Mouse (Mus musculus): Measurements from ENCODE around the gene Plau. TPM values are rescaled to one million over a fixed set of nuclear protein-coding genes. Genes with fewer than 3 reads are reported as not detected.

Plau gene
- polyA plus RNA-seq, 1 experiment from 2014 or later = 0.65 TPM

GRCm38 (mm10) chr14:20833525-20833924 is 2.9 kb upstream of the Plau start:
- Histone ChIP-seq H3K9me3 (ENCODE audit: control insufficient read depth, low read length) (no peaks in the 10 kb centered on the region), H3K27me3 (ENCODE audit: control insufficient read depth, insufficient read depth, low read length) (peaks cover 4% of the 10 kb centered on the region; the same call in 1 of the 2 replicates), H3K27ac (ENCODE audit: low read depth, low read length) (no peak overlapping the region), H3K4me2 (replicated peaks; ENCODE audit: low read depth, low read length) (no peak overlapping the region), H3K9ac (ENCODE audit: low read depth, low read length) (no peak overlapping the region), H3K36me3 (ENCODE audit: control insufficient read depth, insufficient read depth, low read length) (no peaks in the 10 kb centered on the region), H3K4me3 (ENCODE audit: low read depth, low read length) (no peak overlapping the region), H3K4me1 (replicated peaks; ENCODE audit: control insufficient read depth, insufficient read depth, low read length) (peaks cover 3% of the 10 kb centered on the region; the same call in 1 of the 2 replicates)
- ATAC-seq (ENCODE audit: low FRiP score) (no peak), DNase-seq (ENCODE audit: low spot score) (no peak)
- 90% methylated on average over 4 of the region's 4 CpGs for WGBS

GRCm38 (mm10) chr14:20834136-20834535 is 2.3 kb upstream of the Plau start:
- Histone ChIP-seq H3K36me3 (ENCODE audit: control insufficient read depth, insufficient read depth, low read length) (no peaks in the 10 kb centered on the region), H3K9me3 (ENCODE audit: control insufficient read depth, low read length) (no peaks in the 10 kb centered on the region), H3K27ac (ENCODE audit: low read depth, low read length) (no peak overlapping the region), H3K9ac (ENCODE audit: low read depth, low read length) (no peak overlapping the region), H3K4me1 (replicated peaks; ENCODE audit: control insufficient read depth, insufficient read depth, low read length) (peaks cover 3% of the 10 kb centered on the region; the same call in 1 of the 2 replicates), H3K27me3 (ENCODE audit: control insufficient read depth, insufficient read depth, low read length) (peaks cover 4% of the 10 kb centered on the region; the same call in 1 of the 2 replicates), H3K4me2 (replicated peaks; ENCODE audit: low read depth, low read length) (no peak overlapping the region), H3K4me3 (ENCODE audit: low read depth, low read length) (no peak overlapping the region)
- 63% methylated on average over 7 of the region's 7 CpGs for WGBS
- no peak for ATAC-seq (ENCODE audit: low FRiP score)
- no peak for DNase-seq (ENCODE audit: low spot score)

GRCm38 (mm10) chr14:20836905-20837376 is 481 bp downstream of the Plau start:
- no peaks in the 10 kb centered on the region for H3K9me3 ChIP-seq (ENCODE audit: control insufficient read depth, low read length)
- peak overlapping the region; percentile 61; the same call in 1 of the 2 replicates for H3K9ac ChIP-seq (ENCODE audit: low read depth, low read length)
- peaks cover 4% of the 10 kb centered on the region; the same call in 1 of the 2 replicates for H3K27me3 ChIP-seq (ENCODE audit: control insufficient read depth, insufficient read depth, low read length)
- H3K27ac ChIP-seq (ENCODE audit: low read depth, low read length) = no peak overlapping the region
- peaks cover 3% of the 10 kb centered on the region; the same call in 1 of the 2 replicates for H3K4me1 ChIP-seq (replicated peaks; ENCODE audit: control insufficient read depth, insufficient read depth, low read length)
- ATAC-seq (ENCODE audit: low FRiP score) (no peak), DNase-seq (ENCODE audit: low spot score) (no peak)
- H3K4me2 ChIP-seq (replicated peaks; ENCODE audit: low read depth, low read length) = peak overlapping the region; percentile 84
- WGBS = 6% methylated on average over 10 of the region's 10 CpGs
- H3K36me3 ChIP-seq (ENCODE audit: control insufficient read depth, insufficient read depth, low read length) = no peaks in the 10 kb centered on the region
- H3K4me3 ChIP-seq (ENCODE audit: low read depth, low read length) = peak overlapping the region; percentile 41

- WGBS = 73% methylated on average over 7 of the region's 7 CpGs
- H3K27ac ChIP-seq (ENCODE audit: low read depth, low read length) = no peak overlapping the region
- H3K36me3 ChIP-seq (ENCODE audit: control insufficient read depth, insufficient read depth, low read length) = no peaks in the 10 kb centered on the region
- H3K4me2 ChIP-seq (replicated peaks; ENCODE audit: low read depth, low read length) = no peak overlapping the region
- H3K27me3 ChIP-seq (ENCODE audit: control insufficient read depth, insufficient read depth, low read length) = peaks cover 4% of the 10 kb centered on the region; the same call in 1 of the 2 replicates
- no peaks in the 10 kb centered on the region for H3K9me3 ChIP-seq (ENCODE audit: control insufficient read depth, low read length)
- ATAC-seq (ENCODE audit: low FRiP score) (no peak), DNase-seq (ENCODE audit: low spot score) (no peak)
- no peak overlapping the region for H3K9ac ChIP-seq (ENCODE audit: low read depth, low read length)
- H3K4me1 ChIP-seq (replicated peaks; ENCODE audit: control insufficient read depth, insufficient read depth, low read length) = peaks cover 3% of the 10 kb centered on the region; the same call in 1 of the 2 replicates
- H3K4me3 ChIP-seq (ENCODE audit: low read depth, low read length) = no peak overlapping the region
Measured at GRCm38 (mm10) chr14:20837681-20838080, 1.2 kb downstream of the Plau start.

- Histone ChIP-seq H3K27me3 (ENCODE audit: control insufficient read depth, insufficient read depth, low read length) (peaks cover 4% of the 10 kb centered on the region; the same call in 1 of the 2 replicates), H3K9me3 (ENCODE audit: control insufficient read depth, low read length) (no peaks in the 10 kb centered on the region), H3K27ac (ENCODE audit: low read depth, low read length) (no peak overlapping the region), H3K4me1 (replicated peaks; ENCODE audit: control insufficient read depth, insufficient read depth, low read length) (peaks cover 3% of the 10 kb centered on the region; the same call in 1 of the 2 replicates), H3K36me3 (ENCODE audit: control insufficient read depth, insufficient read depth, low read length) (no peaks in the 10 kb centered on the region), H3K4me3 (ENCODE audit: low read depth, low read length) (no peak overlapping the region), H3K9ac (ENCODE audit: low read depth, low read length) (no peak overlapping the region), H3K4me2 (replicated peaks; ENCODE audit: low read depth, low read length) (no peak overlapping the region)
- ATAC-seq (ENCODE audit: low FRiP score) (no peak), DNase-seq (ENCODE audit: low spot score) (no peak)
- WGBS = 87% methylated on average over 2 of the region's 2 CpGs
Measured at GRCm38 (mm10) chr14:20841526-20841925, 5.1 kb downstream of the Plau start.

GRCm38 (mm10) chr14:20842629-20843028 is 6.2 kb downstream of the Plau start:
- H3K4me2 ChIP-seq (replicated peaks; ENCODE audit: low read depth, low read length) = no peak overlapping the region
- no peak overlapping the region for H3K9ac ChIP-seq (ENCODE audit: low read depth, low read length)
- peaks cover 1% of the 10 kb centered on the region; the same call in 1 of the 2 replicates for H3K27me3 ChIP-seq (ENCODE audit: control insufficient read depth, insufficient read depth, low read length)
- no peak for DNase-seq (ENCODE audit: low spot score)
- no peaks in the 10 kb centered on the region for H3K36me3 ChIP-seq (ENCODE audit: control insufficient read depth, insufficient read depth, low read length)
- H3K9me3 ChIP-seq (ENCODE audit: control insufficient read depth, low read length) = no peaks in the 10 kb centered on the region
- no peak overlapping the region for H3K27ac ChIP-seq (ENCODE audit: low read depth, low read length)
- no peaks in the 10 kb centered on the region for H3K4me1 ChIP-seq (replicated peaks; ENCODE audit: control insufficient read depth, insufficient read depth, low read length)
- 84% methylated on average over 3 of the region's 3 CpGs for WGBS
- H3K4me3 ChIP-seq (ENCODE audit: low read depth, low read length) = no peak overlapping the region
- ATAC-seq (ENCODE audit: low FRiP score) = no peak

- Histone ChIP-seq H3K36me3 (ENCODE audit: control insufficient read depth, insufficient read depth, low read length) (no peaks in the 10 kb centered on the region), H3K9ac (ENCODE audit: low read depth, low read length) (no peak overlapping the region), H3K4me2 (replicated peaks; ENCODE audit: low read depth, low read length) (no peak overlapping the region), H3K9me3 (ENCODE audit: control insufficient read depth, low read length) (no peaks in the 10 kb centered on the region), H3K4me3 (ENCODE audit: low read depth, low read length) (no peak overlapping the region), H3K27me3 (ENCODE audit: control insufficient read depth, insufficient read depth, low read length) (no peaks in the 10 kb centered on the region), H3K27ac (ENCODE audit: low read depth, low read length) (no peak overlapping the region), H3K4me1 (replicated peaks; ENCODE audit: control insufficient read depth, insufficient read depth, low read length) (no peaks in the 10 kb centered on the region)
- 90% methylated on average over 6 of the region's 6 CpGs for WGBS
- DNase-seq (ENCODE audit: low spot score) = no peak
- no peak for ATAC-seq (ENCODE audit: low FRiP score)
Measured at GRCm38 (mm10) chr14:20844126-20844525, 7.7 kb downstream of the Plau start.

GRCm38 (mm10) chr14:20844671-20845576 is 8.5 kb downstream of the Plau start:
- DNase-seq (ENCODE audit: low spot score) (no peak), ATAC-seq (ENCODE audit: low FRiP score) (no peak)
- no peaks in the 10 kb centered on the region for H3K27me3 ChIP-seq (ENCODE audit: control insufficient read depth, insufficient read depth, low read length)
- H3K9me3 ChIP-seq (ENCODE audit: control insufficient read depth, low read length) = no peaks in the 10 kb centered on the region
- no peak overlapping the region for H3K27ac ChIP-seq (ENCODE audit: low read depth, low read length)
- H3K4me2 ChIP-seq (replicated peaks; ENCODE audit: low read depth, low read length) = no peak overlapping the region
- no peak overlapping the region for H3K4me3 ChIP-seq (ENCODE audit: low read depth, low read length)
- no peaks in the 10 kb centered on the region for H3K36me3 ChIP-seq (ENCODE audit: control insufficient read depth, insufficient read depth, low read length)
- H3K4me1 ChIP-seq (replicated peaks; ENCODE audit: control insufficient read depth, insufficient read depth, low read length) = no peaks in the 10 kb centered on the region
- H3K9ac ChIP-seq (ENCODE audit: low read depth, low read length) = no peak overlapping the region
- WGBS = 89% methylated on average over 10 of the region's 10 CpGs
